ENCODE assay signal across 25 mouse cellular contexts in genomic region chr4:149505261-149505967, GRCm38 (mm10). TPM values are rescaled to one million over a fixed set of nuclear protein-coding genes. Genes with fewer than 3 reads are reported as not detected.
DNase-seq lines count a peak whose midpoint lies in the region; ATAC-seq and TF ChIP-seq lines count a peak whose summit lies in the region.
"Had no signal": no experiment of that assay in that cellular context is flagged by ENCODE, and none has a peak within 500 bp of the region (broad histone marks: within the 10 kb centered on the region; RNA-seq: fewer than 3 reads in every experiment).

No protein-coding gene starts in this region.

- no peaks in the 10 kb centered on the region for H3K27me3 ChIP-seq in forebrain, embryonic 12.5 days
- no peaks in the 10 kb centered on the region for H3K27me3 ChIP-seq in limb, embryonic 10.5 days (ENCODE audit: low read depth, poor library complexity, severe bottlenecking)

- H3K4me3 ChIP-seq in layer of hippocampus, adult 2 months, result no peak overlapping the region
- H3K4me3 ChIP-seq in forebrain, embryonic 12.5 days (replicated peaks), result no peak overlapping the region
- H3K4me3 ChIP-seq in limb, embryonic 10.5 days, result no peak overlapping the region
- H3K4me3 ChIP-seq: erythroblast, embryonic 14.5 days; hindbrain, embryonic 10.5 days; midbrain, embryonic 10.5 days had no signal

- no peak overlapping the region for H3K9ac ChIP-seq in forebrain, embryonic 12.5 days

- peaks cover 10% of the 10 kb centered on the region for H3K4me1 ChIP-seq in forebrain, embryonic 12.5 days
- H3K4me1 ChIP-seq in limb, embryonic 10.5 days, result peaks cover 15% of the 10 kb centered on the region

- H3K4me2 ChIP-seq in forebrain, embryonic 12.5 days, result no peak overlapping the region

- no peak for TF ChIP-seq CTCF in layer of hippocampus, adult 2 months (conservative IDR thresholded peaks at IDR 0.05)

- ATAC-seq in forebrain, embryonic 12.5 days (ENCODE audit: low FRiP score), result peak; percentile 53; the same call in 1 of the 2 replicates
- ATAC-seq in erythroblast, adult 5-6 weeks (replicated peaks; ENCODE audit: low FRiP score, poor library complexity, severe bottlenecking), result no peak

- H3K27ac ChIP-seq in layer of hippocampus, adult 2 months, result peak overlapping the region; percentile 75; the same call in 1 of the 2 replicates
- peak overlapping the region; percentile 77; the same call in 1 of the 2 replicates for H3K27ac ChIP-seq in forebrain, embryonic 12.5 days
- H3K27ac ChIP-seq in limb, embryonic 10.5 days, result no peak overlapping the region
- H3K27ac ChIP-seq: midbrain, embryonic 10.5 days had no signal

- H3K9me3 ChIP-seq in forebrain, embryonic 12.5 days, result no peaks in the 10 kb centered on the region
- no peaks in the 10 kb centered on the region for H3K9me3 ChIP-seq in limb, embryonic 10.5 days (replicated peaks)
- H3K9me3 ChIP-seq: midbrain, embryonic 10.5 days had no signal

- DNase-seq in layer of hippocampus, adult 2 months (ENCODE audit: low spot score in 2 of 2), result peak in 1 of 2 experiments; percentile 16
- DNase-seq in layer of hippocampus, adult 11-12 months (ENCODE audit: low spot score), result no peak
- peak; percentile 62 for DNase-seq in Muller cell, postnatal 12 days (ENCODE audit: inconsistent ontology term)
- DNase-seq in limb, embryonic 10.5 days (ENCODE audit: low spot score), result peak; percentile 53
- no peak for DNase-seq in urinary bladder, adult 18-20 months (ENCODE audit: low spot score in 2 of 2)
- no peak for DNase-seq in kidney, adult 18-20 months
- DNase-seq: adrenal gland, adult 2 months; B cell, adult 2 months; cerebellum, adult 9-10 months; gastrocnemius, postnatal 14 days; kidney, adult 8-10 months; kidney, postnatal 36 days; liver; thymus, postnatal 14 days had no signal

- peaks cover 21% of the 10 kb centered on the region for H3K36me3 ChIP-seq in forebrain, embryonic 12.5 days (replicated peaks)
- peaks cover 28% of the 10 kb centered on the region for H3K36me3 ChIP-seq in limb, embryonic 10.5 days

- WGBS in forebrain, embryonic 12.5 days, result 22% methylated on average over 15 of the region's 15 CpGs
- 58% methylated on average over 15 of the region's 15 CpGs for WGBS in limb, embryonic 10.5 days

RNA-seq across cellular contexts. Expression of gene Ctnnbip1, which starts 12.6 kb away (rescaled TPM):
- total RNA-seq in layer of hippocampus, adult 2 months (2021), result 10 to 100 TPM; 32.2 to 34.4 TPM
- 83.9 and 84.8 TPM in 2 replicates for polyA plus RNA-seq in forebrain, embryonic 12.5 days (2016; fragmentation: Nextera tagmentation; extraction: Ambion mirVana)
- 67.1 and 78.4 TPM in 2 replicates for polyA plus RNA-seq in limb, embryonic 10.5 days (2016; fragmentation: Nextera tagmentation; extraction: Ambion mirVana)
- total RNA-seq in erythroblast, adult 5-6 weeks (2015; ENCODE audit: low replicate concordance), result 4.6 TPM in 1 of 2 replicates, not detected in the other
- 2.2 and 4.6 TPM in 2 replicates for total RNA-seq in erythroblast, adult 5-6 weeks (2017; ENCODE audit: low replicate concordance)

RNA-seq across cellular contexts. Expression of gene Lzic, which starts 20.4 kb away (rescaled TPM):
- 10 to 100 TPM; 15.3 to 16.9 TPM for total RNA-seq in layer of hippocampus, adult 2 months (2021)
- 48.9 and 53.6 TPM in 2 replicates for polyA plus RNA-seq in forebrain, embryonic 12.5 days (2016; fragmentation: Nextera tagmentation; extraction: Ambion mirVana)
- polyA plus RNA-seq in limb, embryonic 10.5 days (2016; fragmentation: Nextera tagmentation; extraction: Ambion mirVana), result 55.1 and 55.4 TPM in 2 replicates
- 4.8 and 5.4 TPM in 2 replicates for total RNA-seq in erythroblast, adult 5-6 weeks (2015; ENCODE audit: low replicate concordance)
- 6.1 and 23.2 TPM in 2 replicates for total RNA-seq in erythroblast, adult 5-6 weeks (2017; ENCODE audit: low replicate concordance)

RNA-seq across cellular contexts. Expression of gene Nmnat1, which starts 20.4 kb away (rescaled TPM):
- total RNA-seq in layer of hippocampus, adult 2 months (2021), result 1 to 10 TPM; 8.9 to 9.0 TPM
- polyA plus RNA-seq in forebrain, embryonic 12.5 days (2016; fragmentation: Nextera tagmentation; extraction: Ambion mirVana), result 14.3 and 14.7 TPM in 2 replicates
- polyA plus RNA-seq in limb, embryonic 10.5 days (2016; fragmentation: Nextera tagmentation; extraction: Ambion mirVana), result 16.1 and 16.8 TPM in 2 replicates
- total RNA-seq in erythroblast, adult 5-6 weeks (2015; ENCODE audit: low replicate concordance), result 0.58 and 3.1 TPM in 2 replicates
- 0.84 and 1.2 TPM in 2 replicates for total RNA-seq in erythroblast, adult 5-6 weeks (2017; ENCODE audit: low replicate concordance)

RNA-seq across cellular contexts. Expression of gene Tmem274, which starts 28.2 kb away (rescaled TPM):
- not detected for total RNA-seq in layer of hippocampus, adult 2 months (2021)
- 0.55 and 0.69 TPM in 2 replicates for polyA plus RNA-seq in forebrain, embryonic 12.5 days (2016; fragmentation: Nextera tagmentation; extraction: Ambion mirVana)
- 0.26 and 0.83 TPM in 2 replicates for polyA plus RNA-seq in limb, embryonic 10.5 days (2016; fragmentation: Nextera tagmentation; extraction: Ambion mirVana)
- not detected in 2 replicates for total RNA-seq in erythroblast, adult 5-6 weeks (2015; ENCODE audit: low replicate concordance)
- total RNA-seq in erythroblast, adult 5-6 weeks (2017; ENCODE audit: low replicate concordance), result not detected in 2 replicates
- total RNA-seq: adrenal gland, adult 2 months; gastrocnemius, postnatal 14 days; layer of hippocampus, postnatal 25 days; left cerebral cortex, postnatal 10 days; monocyte, adult 5-6 weeks had no signal
- polyA plus RNA-seq: adrenal gland, adult 2 months; erythroblast, embryonic 14.5 days; macrophage; neural tube, embryonic 11.5 days; small intestine, adult 2 months had no signal

RNA-seq across cellular contexts. Expression of gene Rbp7, which starts 50.6 kb away (rescaled TPM):
- not detected for total RNA-seq in layer of hippocampus, adult 2 months (2021)
- not detected in 2 replicates for polyA plus RNA-seq in forebrain, embryonic 12.5 days (2016; fragmentation: Nextera tagmentation; extraction: Ambion mirVana)
- not detected in 2 replicates for polyA plus RNA-seq in limb, embryonic 10.5 days (2016; fragmentation: Nextera tagmentation; extraction: Ambion mirVana)
- total RNA-seq in erythroblast, adult 5-6 weeks (2015; ENCODE audit: low replicate concordance), result not detected in 2 replicates
- not detected in 2 replicates for total RNA-seq in erythroblast, adult 5-6 weeks (2017; ENCODE audit: low replicate concordance)
- total RNA-seq: layer of hippocampus, postnatal 25 days; monocyte, adult 5-6 weeks had no signal
- polyA plus RNA-seq: erythroblast, embryonic 14.5 days; hindbrain, embryonic 10.5 days; macrophage; midbrain, embryonic 10.5 days; neural tube, embryonic 11.5 days had no signal

Comparison
In these comparisons a context has a peak if more than half of its experiments do, and no peak if none do; other contexts are left out.
1. DNase-seq: peak in Muller cell, postnatal 12 days (single experiment) and limb, embryonic 10.5 days (single experiment); none in layer of hippocampus, adult 11-12 months (single experiment), urinary bladder, adult 18-20 months (0 of 2) and kidney, adult 18-20 months (single experiment).
2. RNA of gene Ctnnbip1, which starts 12.6 kb away (total RNA-seq): 32.2 to 34.4 TPM in layer of hippocampus, adult 2 months; 2.2 to 4.6 TPM in erythroblast, adult 5-6 weeks; every median in the first group is over 4 times any median in the second.